Mouse (Mus musculus) erythroblast, adult 5-6 weeks (primary cell): ENCODE results near the gene Ttc6. TPM values are rescaled to one million over a fixed set of nuclear protein-coding genes. Genes with fewer than 3 reads are reported as not detected.

Experiments
- ATAC-seq: replicated peaks from 2 replicates; pipeline ENCODE4 v1.8.0; 2016; ENCODE audit warnings: moderate number of reproducible peaks, mild to moderate bottlenecking, moderate TSS enrichment, inconsistent platforms; ENCODE audit not compliant: poor library complexity, low FRiP score, severe bottlenecking
- total RNA-seq, 2 experiments: library from RNA; stranded (forward) in 1 of 2; stranded (reverse) in 1 of 2; fragments of 150-400 nt in 1 of 2; fragments of 200-764, 138-1000 nt in 1 of 2; gene quantifications; 2 replicates each; pipeline versions ENCODE4 v1.2.3 to v1.2.4; 2015 to 2017; ENCODE audit warnings: low replicate concordance in 2 of 2

Gene Ttc6
- total RNA-seq, 2 experiments from 2014 or later: not detected

DNA sequence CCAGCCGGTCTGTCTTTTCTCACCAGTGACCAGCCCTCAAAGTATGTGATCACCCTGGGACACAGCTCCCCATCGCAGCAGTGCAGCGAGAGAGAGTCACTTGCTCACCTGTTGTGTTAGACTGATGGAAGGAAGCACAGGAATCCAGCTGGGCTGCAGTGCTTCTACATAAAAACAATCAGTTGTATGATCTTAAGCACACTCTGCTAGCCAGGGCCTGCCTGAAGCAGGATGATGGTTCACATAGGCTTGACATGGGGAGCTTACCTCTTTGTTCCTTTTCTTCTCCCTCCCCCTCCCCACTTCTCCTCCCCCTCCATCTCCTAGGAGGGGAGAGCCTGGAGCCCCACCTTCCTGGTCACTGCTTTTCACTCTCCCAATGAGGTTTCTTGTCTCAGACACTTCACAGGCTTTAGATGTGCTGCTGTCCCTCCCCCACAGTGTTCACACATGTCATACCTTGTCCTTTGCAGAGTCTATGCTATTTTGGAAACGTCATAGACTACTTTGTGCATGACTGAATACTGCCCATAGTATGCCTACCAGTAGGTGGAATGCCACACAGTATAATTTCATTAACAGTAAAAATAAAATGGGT is 60.2 kb downstream of the Ttc6 start:
- no peak for ATAC-seq

DNA sequence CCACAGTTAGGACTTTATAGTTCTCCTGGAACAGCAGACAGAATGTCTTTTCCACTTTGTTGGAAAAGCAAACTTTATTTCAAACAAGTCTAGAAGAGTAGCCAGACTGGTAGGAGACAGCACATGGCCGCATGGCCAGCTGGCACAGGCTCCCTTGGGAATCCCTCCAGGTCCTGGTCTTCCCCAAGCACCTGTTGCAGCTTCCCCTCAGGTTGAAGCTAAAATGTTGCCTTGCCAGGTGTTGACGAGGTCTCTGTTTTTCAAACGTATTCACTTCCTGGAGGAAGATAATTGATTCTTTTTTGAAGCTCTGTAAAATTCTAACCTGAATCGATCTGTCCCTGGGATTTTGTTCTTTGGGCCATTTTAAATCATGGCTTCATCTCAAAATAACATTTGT is 86.1 kb downstream of the Ttc6 start:
- no peak for ATAC-seq

DNA sequence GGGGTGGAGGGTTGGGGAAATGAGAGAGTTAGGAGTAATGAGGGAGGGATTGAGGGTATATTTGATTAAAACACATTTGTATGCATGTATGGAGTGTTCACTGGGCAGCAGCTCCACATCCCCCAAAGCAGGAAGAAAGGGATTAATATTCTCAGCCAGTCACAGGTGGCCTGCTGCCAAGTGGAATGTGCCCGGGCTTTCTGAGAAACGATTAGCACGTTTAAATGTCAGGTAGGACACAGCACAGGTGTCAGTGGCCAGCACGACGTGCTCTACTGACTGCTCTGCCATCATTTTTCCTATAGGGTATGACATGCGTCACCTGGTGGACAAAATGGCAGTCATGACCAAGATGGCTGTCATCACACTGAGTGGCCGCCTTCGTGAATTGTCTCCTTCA is 86.8 kb downstream of the Ttc6 start:
- ATAC-seq: no peak

DNA sequence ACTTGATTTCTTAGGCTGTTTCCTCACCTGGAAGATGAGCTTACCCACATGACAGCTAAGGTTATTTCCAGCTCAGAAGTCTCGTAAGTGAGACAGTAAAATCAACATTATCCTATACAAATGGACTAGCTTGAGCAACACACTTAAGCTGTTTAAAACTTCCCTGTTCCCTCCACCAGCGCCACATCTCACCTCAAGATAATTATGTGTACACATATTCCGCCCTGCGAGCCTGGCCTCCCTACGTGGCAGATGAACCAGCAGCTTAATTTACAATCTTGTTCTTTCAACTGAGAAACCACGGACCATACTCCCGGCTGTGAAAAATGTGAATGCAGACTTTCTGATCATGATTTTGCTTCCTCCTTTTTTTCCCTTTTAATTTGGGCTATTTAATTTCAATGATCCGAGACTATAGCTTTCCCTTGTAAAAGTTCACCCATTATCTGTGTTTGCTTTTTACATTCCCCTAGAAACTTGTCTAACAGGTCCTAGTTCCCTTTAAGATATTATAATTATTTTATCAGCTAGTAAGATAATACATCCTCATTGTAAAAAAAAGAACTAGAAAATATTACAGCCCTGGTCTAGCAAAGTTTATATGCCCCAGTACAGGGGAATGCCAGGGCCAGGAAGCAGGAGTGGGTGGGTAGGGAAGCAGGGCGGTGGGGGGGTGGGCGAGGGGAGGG is 99.2 kb downstream of the Ttc6 start:
- no peak for ATAC-seq

DNA sequence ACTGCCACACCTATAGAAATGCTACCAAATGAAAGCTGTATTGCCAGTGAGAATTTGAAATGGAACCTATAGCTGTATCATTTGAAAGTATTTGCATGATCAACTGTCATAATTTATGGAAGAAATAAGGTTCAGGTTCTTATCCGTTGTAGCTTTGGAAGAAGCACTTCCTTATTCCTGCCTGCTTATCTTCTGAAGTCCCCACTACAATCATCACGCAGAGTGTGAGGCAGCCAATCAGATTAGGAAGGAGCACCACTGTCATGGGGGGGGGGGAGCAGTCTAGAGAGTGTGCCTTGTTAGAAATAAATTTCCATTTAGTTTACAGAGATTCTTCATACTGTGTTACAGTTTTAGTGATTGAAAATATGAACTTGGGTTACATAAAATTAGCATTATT is 108.5 kb downstream of the Ttc6 start:
- ATAC-seq: no peak

DNA sequence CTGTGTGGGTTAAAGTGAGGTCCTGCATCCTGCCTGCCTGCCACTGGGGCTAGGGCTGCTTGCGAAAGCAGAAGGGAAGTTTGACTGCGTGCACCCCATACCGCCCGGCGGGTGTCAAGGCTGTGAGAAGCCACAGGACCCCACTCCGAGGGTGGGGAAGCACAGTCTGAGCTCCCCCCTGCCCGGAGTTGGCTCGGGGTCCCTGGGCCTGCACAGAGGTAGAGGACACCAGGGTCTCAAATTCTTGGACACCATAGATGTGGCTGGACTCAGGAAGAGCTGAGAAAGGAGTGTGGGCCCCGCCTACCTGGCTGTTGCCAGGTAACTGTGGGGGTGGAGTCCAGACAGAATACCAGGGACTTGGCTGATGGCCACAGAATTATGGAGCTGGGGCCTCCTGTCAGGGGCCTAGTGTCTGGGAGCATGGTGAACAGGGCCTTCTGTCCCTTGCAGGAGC is 121.1 kb downstream of the Ttc6 start:
- no peak for ATAC-seq

DNA sequence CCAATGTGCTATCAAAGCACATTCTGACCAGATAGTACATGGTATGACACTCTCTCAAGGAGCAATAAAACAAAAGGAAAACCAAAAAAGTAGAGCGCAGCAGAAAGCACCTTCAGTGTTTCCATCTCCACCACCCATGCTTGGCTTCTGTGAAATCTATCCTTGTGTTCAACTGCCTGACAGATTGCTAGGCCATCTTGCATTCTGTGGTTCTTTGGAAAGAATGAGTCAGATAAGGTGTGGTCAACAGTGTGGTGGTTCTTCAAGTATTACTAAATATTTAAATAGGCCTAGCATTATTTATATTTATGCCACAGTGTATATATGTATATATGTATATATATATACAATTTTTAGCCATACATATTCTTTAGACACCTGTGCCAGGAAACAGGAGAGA is 146.1 kb downstream of the Ttc6 start:
- ATAC-seq: no peak

DNA sequence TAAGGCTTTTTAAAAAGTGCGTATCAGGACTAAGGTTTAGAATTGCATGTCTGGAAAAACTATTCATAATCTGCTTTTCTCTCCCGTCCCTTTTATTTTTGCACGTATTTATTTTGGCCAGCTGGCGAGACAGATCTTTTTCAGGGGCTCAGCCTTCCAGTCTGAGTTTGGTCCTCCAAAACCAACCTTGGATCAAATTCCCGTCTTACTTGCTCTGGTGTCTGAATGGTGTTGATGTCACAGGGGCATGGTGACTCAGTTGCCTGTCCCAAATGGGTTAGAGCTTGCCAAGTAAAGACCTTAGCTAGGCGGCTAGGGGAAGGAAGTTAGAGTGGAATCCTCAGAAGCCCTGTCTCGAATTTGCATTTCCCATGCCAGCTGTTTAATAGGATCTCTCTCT is 200.8 kb downstream of the Ttc6 start:
- ATAC-seq: no peak

DNA sequence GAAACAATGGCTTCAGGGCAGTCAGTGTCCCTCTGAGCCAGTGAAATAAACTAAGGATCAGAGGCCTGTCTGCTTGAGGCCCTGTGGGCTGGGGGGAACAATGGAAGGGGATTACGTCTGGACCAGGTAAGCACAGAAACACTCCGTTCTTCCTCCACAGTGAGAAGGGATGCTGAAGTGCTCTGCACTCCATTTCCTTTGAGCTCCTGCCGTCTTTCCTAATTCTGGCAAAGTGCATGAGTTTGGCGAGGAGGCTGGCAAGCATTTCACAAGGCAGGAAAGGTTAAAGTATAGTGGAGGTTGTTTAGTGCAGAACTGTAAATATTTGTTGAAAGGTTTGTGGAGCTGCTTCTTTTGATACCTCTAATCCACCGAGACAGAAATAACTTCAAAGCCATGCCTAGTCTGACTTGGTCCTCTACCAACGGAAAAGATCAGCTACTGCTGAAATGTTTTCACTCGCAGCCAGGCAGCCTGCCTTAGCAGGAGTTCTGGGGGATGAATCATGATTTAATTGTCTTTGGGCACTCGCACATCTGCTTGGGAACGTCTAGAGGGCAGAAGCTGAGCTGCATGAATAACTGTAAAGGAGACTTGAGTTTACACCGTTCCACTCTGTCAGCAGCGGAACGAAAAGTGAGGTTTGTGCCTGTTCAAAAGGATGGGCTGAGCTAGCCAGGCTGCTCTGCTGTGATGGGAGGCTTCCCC is 212.5 kb downstream of the Ttc6 start:
- ATAC-seq: no peak

DNA sequence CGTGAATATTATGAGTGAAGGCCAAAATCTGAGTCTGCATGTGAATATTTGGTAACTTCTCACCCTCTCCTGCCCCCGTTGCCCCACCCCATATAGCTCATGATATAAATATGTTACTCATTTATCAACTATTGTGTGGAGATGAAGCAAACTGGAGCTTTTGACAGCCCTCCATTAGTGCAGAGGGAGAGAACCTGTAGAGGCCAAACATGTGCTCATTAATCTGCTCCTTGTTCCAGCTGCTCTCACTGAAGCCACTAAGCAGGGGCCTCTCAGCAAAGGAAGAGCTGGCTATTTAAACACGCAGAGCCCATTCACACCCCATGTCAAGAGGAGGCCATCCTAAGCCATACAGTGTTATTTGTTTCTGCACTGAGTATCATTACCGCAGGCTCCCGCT is 218.0 kb downstream of the Ttc6 start:
- no peak for ATAC-seq

DNA sequence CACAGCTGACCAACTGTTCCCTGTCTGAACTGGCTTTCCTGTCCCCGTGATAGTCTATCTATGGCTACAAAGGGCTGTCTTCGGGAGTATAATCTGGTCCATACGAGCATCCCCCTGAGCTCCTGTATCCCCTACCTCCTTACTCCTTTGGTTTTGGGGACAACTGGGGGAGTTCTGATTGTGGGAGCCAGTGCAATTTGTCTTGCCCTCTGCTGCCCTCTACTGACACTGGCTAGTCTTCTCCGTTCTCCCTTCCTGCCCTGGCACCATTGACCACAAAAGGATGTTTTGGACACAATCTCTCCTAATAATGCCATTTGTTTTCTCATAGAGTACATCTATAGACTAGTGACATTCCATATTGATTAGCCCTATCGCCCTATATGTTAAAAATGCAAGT is 223.6 kb downstream of the Ttc6 start:
- ATAC-seq: no peak

Other genes with a start within 250 kb of the Ttc6 start
- not detected in 2 replicates for gene Foxa1, start 17.2 kb upstream of the Ttc6 start, total RNA-seq (2015; ENCODE audit: low replicate concordance)
- not detected in 2 replicates for gene Foxa1, start 17.2 kb upstream of the Ttc6 start, total RNA-seq (2017; ENCODE audit: low replicate concordance)